15 mouse cellular contexts compared by ENCODE assay signal in genomic region chr17:63878889-63879288, GRCm38 (mm10). TPM values are rescaled to one million over a fixed set of nuclear protein-coding genes. Genes with fewer than 3 reads are reported as not detected.
DNase-seq lines count a peak whose midpoint lies in the region; ATAC-seq and TF ChIP-seq lines count a peak whose summit lies in the region.
"Had no signal": no experiment of that assay in that cellular context is flagged by ENCODE, and none has a peak within 500 bp of the region (broad histone marks: within the 10 kb centered on the region; RNA-seq: fewer than 3 reads in every experiment).

No protein-coding gene starts in this region.

- H3K4me2 ChIP-seq in forebrain, embryonic 14.5 days (ENCODE audit: low read length), result no peak overlapping the region
- H3K4me2 ChIP-seq in forebrain, postnatal 0 days (ENCODE audit: low read depth), result no peak overlapping the region
- H3K4me2 ChIP-seq in hindbrain, embryonic 11.5 days (replicated peaks; ENCODE audit: low read depth, low read length), result no peak overlapping the region
- no peak overlapping the region for H3K4me2 ChIP-seq in hindbrain, embryonic 12.5 days (replicated peaks)
- peak overlapping the region; percentile 27 for H3K4me2 ChIP-seq in myocyte (ENCODE audit: low read depth)
- H3K4me2 ChIP-seq: stomach, embryonic 15.5 days had no signal

- 88% methylated on average over 4 of the region's 4 CpGs for WGBS in forebrain, embryonic 14.5 days
- WGBS in forebrain, postnatal 0 days, result 68% methylated on average over 4 of the region's 4 CpGs
- WGBS in hindbrain, embryonic 11.5 days, result 76% methylated on average over 4 of the region's 4 CpGs
- WGBS in hindbrain, embryonic 12.5 days, result 74% methylated on average over 4 of the region's 4 CpGs

- H3K4me3 ChIP-seq in forebrain, embryonic 14.5 days (ENCODE audit: low read depth, low read length), result no peak overlapping the region
- no peak overlapping the region for H3K4me3 ChIP-seq in forebrain, postnatal 0 days (ENCODE audit: low read depth, low read length)
- no peak overlapping the region for H3K4me3 ChIP-seq in hindbrain, embryonic 11.5 days (ENCODE audit: low read depth, low read length)
- no peak overlapping the region for H3K4me3 ChIP-seq in hindbrain, embryonic 12.5 days
- no peak overlapping the region for H3K4me3 ChIP-seq in myocyte
- H3K4me3 ChIP-seq: limb, embryonic 10.5 days; stomach, embryonic 15.5 days had no signal

- H3K27ac ChIP-seq in forebrain, embryonic 14.5 days (ENCODE audit: low read depth, low read length), result no peak overlapping the region
- H3K27ac ChIP-seq in forebrain, postnatal 0 days (ENCODE audit: low read depth, low read length), result no peak overlapping the region
- H3K27ac ChIP-seq in hindbrain, embryonic 11.5 days (ENCODE audit: low read depth, low read length), result no peak overlapping the region
- H3K27ac ChIP-seq in hindbrain, embryonic 12.5 days, result no peak overlapping the region
- H3K27ac ChIP-seq: kidney, postnatal 0 days; limb, embryonic 10.5 days; stomach, embryonic 15.5 days had no signal

- H3K9me3 ChIP-seq in forebrain, embryonic 14.5 days (replicated peaks; ENCODE audit: control insufficient read depth, low read length), result no peaks in the 10 kb centered on the region
- no peaks in the 10 kb centered on the region for H3K9me3 ChIP-seq in forebrain, postnatal 0 days (ENCODE audit: low read length)
- H3K9me3 ChIP-seq in hindbrain, embryonic 11.5 days (ENCODE audit: control insufficient read depth, low read length), result no peaks in the 10 kb centered on the region
- no peaks in the 10 kb centered on the region for H3K9me3 ChIP-seq in hindbrain, embryonic 12.5 days (replicated peaks)
- H3K9me3 ChIP-seq: limb, embryonic 10.5 days; stomach, embryonic 15.5 days had no signal

- peak; percentile 16 for DNase-seq in forebrain, embryonic 14.5 days (ENCODE audit: low spot score)
- no peak for DNase-seq in forebrain, postnatal 0 days
- peak; percentile 11 for DNase-seq in hindbrain, embryonic 11.5 days (ENCODE audit: low spot score)
- peak; percentile 55 for DNase-seq in right cerebral cortex, adult 18-20 months
- DNase-seq in right cerebral cortex, postnatal 25 days, result no peak
- no peak for DNase-seq in c-Kit-positive CD71-positive TER-119-positive erythroid progenitor cells, embryonic 14.5 days (ENCODE audit: low spot score)
- DNase-seq: cerebellum, postnatal 25 days; thymus, postnatal 4 days had no signal

- TF ChIP-seq CTCF in forebrain, postnatal 0 days (IDR thresholded peaks at IDR 0.05; ENCODE audit: low read depth), result no peak

- H3K36me3 ChIP-seq in forebrain, embryonic 14.5 days (ENCODE audit: control insufficient read depth, insufficient read depth, low read length), result no peaks in the 10 kb centered on the region
- no peaks in the 10 kb centered on the region for H3K36me3 ChIP-seq in forebrain, postnatal 0 days (ENCODE audit: insufficient read depth)
- H3K36me3 ChIP-seq in hindbrain, embryonic 11.5 days (ENCODE audit: control insufficient read depth, insufficient read depth, low read length), result no peaks in the 10 kb centered on the region
- no peaks in the 10 kb centered on the region for H3K36me3 ChIP-seq in hindbrain, embryonic 12.5 days
- no peaks in the 10 kb centered on the region for H3K36me3 ChIP-seq in myocyte (ENCODE audit: control insufficient read depth, insufficient read depth)
- H3K36me3 ChIP-seq: limb, embryonic 10.5 days; stomach, embryonic 15.5 days had no signal

- no peaks in the 10 kb centered on the region for H3K27me3 ChIP-seq in forebrain, embryonic 14.5 days (replicated peaks; ENCODE audit: control insufficient read depth, insufficient read depth, low read length)
- H3K27me3 ChIP-seq in forebrain, postnatal 0 days (ENCODE audit: insufficient read depth, low read length), result no peaks in the 10 kb centered on the region
- H3K27me3 ChIP-seq in hindbrain, embryonic 11.5 days (ENCODE audit: control insufficient read depth, insufficient read depth, low read length), result no peaks in the 10 kb centered on the region
- no peaks in the 10 kb centered on the region for H3K27me3 ChIP-seq in hindbrain, embryonic 12.5 days
- no peaks in the 10 kb centered on the region for H3K27me3 ChIP-seq in myocyte (ENCODE audit: control insufficient read depth, insufficient read depth, insufficient read length)
- H3K27me3 ChIP-seq: stomach, embryonic 15.5 days had no signal

- no peak overlapping the region for H3ac ChIP-seq in myocyte (ENCODE audit: control insufficient read depth, insufficient read length)

- no peak for TF ChIP-seq POLR2A in myocyte (IDR thresholded peaks at IDR 0.05; ENCODE audit: insufficient read length, low read depth)

- no peaks in the 10 kb centered on the region for H3K4me1 ChIP-seq in forebrain, embryonic 14.5 days (ENCODE audit: control insufficient read depth, insufficient read depth, low read length)
- no peaks in the 10 kb centered on the region for H3K4me1 ChIP-seq in forebrain, postnatal 0 days (ENCODE audit: insufficient read depth)
- H3K4me1 ChIP-seq in hindbrain, embryonic 11.5 days (replicated peaks; ENCODE audit: control insufficient read depth, insufficient read depth, low read length), result no peaks in the 10 kb centered on the region
- no peaks in the 10 kb centered on the region for H3K4me1 ChIP-seq in hindbrain, embryonic 12.5 days
- H3K4me1 ChIP-seq: limb, embryonic 10.5 days; stomach, embryonic 15.5 days had no signal

- ATAC-seq in forebrain, embryonic 14.5 days, result no peak
- ATAC-seq in forebrain, postnatal 0 days, result no peak
- peak; percentile 76 for ATAC-seq in hindbrain, embryonic 11.5 days (ENCODE audit: low FRiP score)
- no peak for ATAC-seq in hindbrain, embryonic 12.5 days (ENCODE audit: low FRiP score)
- ATAC-seq: inflammation-experienced regulatory T-cells, adult 6 months had no signal

- peaks cover 70% of the 10 kb centered on the region for H3K79me2 ChIP-seq in myocyte (ENCODE audit: control insufficient read depth, insufficient read depth)

- H3K9ac ChIP-seq in forebrain, embryonic 14.5 days (ENCODE audit: low read length), result no peak overlapping the region
- H3K9ac ChIP-seq in forebrain, postnatal 0 days, result no peak overlapping the region
- H3K9ac ChIP-seq in hindbrain, embryonic 11.5 days (ENCODE audit: low read depth, low read length), result no peak overlapping the region
- no peak overlapping the region for H3K9ac ChIP-seq in hindbrain, embryonic 12.5 days
- H3K9ac ChIP-seq: stomach, embryonic 15.5 days had no signal

TF ChIP-seq in myocyte, 11 proteins besides CTCF, POLR2A, EP300 and RAD21:
- no peak for TF ChIP-seq POLR2AphosphoS2 (IDR thresholded peaks at IDR 0.05; ENCODE audit: insufficient read length, low read depth)
- peak; percentile 69 to 95 (median 94) for TF ChIP-seq MYOD1 (IDR thresholded peaks at IDR 0.05; ENCODE audit: control insufficient read depth in 1 of 3, insufficient read length in 2 of 3, low read depth in 2 of 3)
- TF ChIP-seq TCF12 (IDR thresholded peaks at IDR 0.05; ENCODE audit: insufficient read depth, poor library complexity, severe bottlenecking), result peak; percentile 63
- TF ChIP-seq MYOG (IDR thresholded peaks at IDR 0.05; ENCODE audit: control insufficient read depth in 1 of 3, insufficient read depth in 1 of 3, insufficient read length in 2 of 3, low read depth in 2 of 3), result peak in 2 of 3 experiments; percentile 60 to 84
- TF ChIP-seq E2F4 (IDR thresholded peaks at IDR 0.05; ENCODE audit: insufficient read depth), result no peak

RNA-seq across cellular contexts. Expression of gene A930002H24Rik, which starts 15.3 kb away (rescaled TPM):
- 1.3 and 3.7 TPM in 2 replicates for polyA plus RNA-seq in forebrain, embryonic 14.5 days (2014; fragmentation: Nextera tagmentation; extraction: Ambion mirVana)
- total RNA-seq in forebrain, postnatal 0 days (2014; rRNA removed), result 6.0 and 7.9 TPM in 2 replicates
- polyA plus RNA-seq in forebrain, postnatal 0 days (2015; fragmentation: Nextera tagmentation; extraction: Ambion mirVana), result 1.5 and 1.6 TPM in 2 replicates
- polyA plus RNA-seq in hindbrain, embryonic 11.5 days (2014; fragmentation: Nextera tagmentation; extraction: Ambion mirVana), result 2.3 and 5.6 TPM in 2 replicates
- polyA plus RNA-seq in hindbrain, embryonic 12.5 days (2016; fragmentation: Nextera tagmentation; extraction: Ambion mirVana), result 2.3 and 2.8 TPM in 2 replicates
- 1.6 TPM for polyA plus RNA-seq in myocyte (2012; fragmentation: generic; extraction: Trizol)
- total RNA-seq: granulocyte monocyte progenitor cell, adult 5-6 weeks had no signal
- polyA plus RNA-seq: inflammation-experienced regulatory T-cells, adult 6 months had no signal

RNA-seq across cellular contexts. Expression of gene Fer, which starts 16.0 kb away (rescaled TPM):
- 31.8 and 36.0 TPM in 2 replicates for polyA plus RNA-seq in forebrain, embryonic 14.5 days (2014; fragmentation: Nextera tagmentation; extraction: Ambion mirVana)
- 30.2 and 31.8 TPM in 2 replicates for total RNA-seq in forebrain, postnatal 0 days (2014; rRNA removed)
- polyA plus RNA-seq in forebrain, postnatal 0 days (2015; fragmentation: Nextera tagmentation; extraction: Ambion mirVana), result 18.0 and 22.1 TPM in 2 replicates
- polyA plus RNA-seq in hindbrain, embryonic 11.5 days (2014; fragmentation: Nextera tagmentation; extraction: Ambion mirVana), result 34.2 and 37.6 TPM in 2 replicates
- 33.1 and 39.9 TPM in 2 replicates for polyA plus RNA-seq in hindbrain, embryonic 12.5 days (2016; fragmentation: Nextera tagmentation; extraction: Ambion mirVana)
- 10.9 TPM for polyA plus RNA-seq in myocyte (2012; fragmentation: generic; extraction: Trizol)

Comparison
In these comparisons a context has a peak if more than half of its experiments do, and no peak if none do; other contexts are left out.
1. DNase-seq: peak in forebrain, embryonic 14.5 days (single experiment), hindbrain, embryonic 11.5 days (single experiment) and right cerebral cortex, adult 18-20 months (single experiment); none in forebrain, postnatal 0 days (single experiment), right cerebral cortex, postnatal 25 days (single experiment) and c-Kit-positive CD71-positive TER-119-positive erythroid progenitor cells, embryonic 14.5 days (single experiment).